Mouse (Mus musculus): ENCODE results near the gene Mcrip2. TPM values are rescaled to one million over a fixed set of nuclear protein-coding genes. Genes with fewer than 3 reads are reported as not detected.
A peak's percentile ranks its signal among the peaks of the same experiment; 100 is the strongest.

Gene Mcrip2
- total RNA-seq, 2 experiments from 2014 or later: 17.8 to 25.7 TPM

DNA sequence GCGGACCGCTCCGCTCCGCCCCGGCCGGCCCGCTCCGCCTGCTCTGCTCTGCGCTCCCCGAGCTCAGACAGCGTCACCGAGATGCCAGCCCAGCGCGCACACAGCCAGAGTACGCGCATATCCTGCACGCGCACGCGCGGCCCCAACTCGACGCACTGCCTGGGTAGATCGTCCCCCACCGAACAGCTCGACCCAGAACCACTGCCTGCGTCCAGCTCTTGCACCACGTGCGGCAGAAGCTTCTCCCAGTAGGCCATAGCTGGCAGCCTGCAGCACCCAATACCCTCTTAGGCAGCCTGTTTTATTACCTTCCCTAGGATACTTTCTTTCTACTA lies 31.5 kb downstream of the Mcrip2 start, which contains the start of gene Rhbdl1:
Gene Rhbdl1 (minus strand): TSS at position 220 of the 335 bp plus-strand sequence.
- H3K4me3 ChIP-seq: peak within 1 kb of the TSS; percentile 66
- DNase-seq (ENCODE audit: extremely low spot score in 1 of 2, low spot score in 2 of 2): peak; percentile 83 to 85
- intact Hi-C loops (cut with DNase I): no loop called here
- peak within 1 kb of the TSS; percentile 96 for H3K27ac ChIP-seq
- TF ChIP-seq CTCF (IDR thresholded peaks at IDR 0.05): no peak

DNA sequence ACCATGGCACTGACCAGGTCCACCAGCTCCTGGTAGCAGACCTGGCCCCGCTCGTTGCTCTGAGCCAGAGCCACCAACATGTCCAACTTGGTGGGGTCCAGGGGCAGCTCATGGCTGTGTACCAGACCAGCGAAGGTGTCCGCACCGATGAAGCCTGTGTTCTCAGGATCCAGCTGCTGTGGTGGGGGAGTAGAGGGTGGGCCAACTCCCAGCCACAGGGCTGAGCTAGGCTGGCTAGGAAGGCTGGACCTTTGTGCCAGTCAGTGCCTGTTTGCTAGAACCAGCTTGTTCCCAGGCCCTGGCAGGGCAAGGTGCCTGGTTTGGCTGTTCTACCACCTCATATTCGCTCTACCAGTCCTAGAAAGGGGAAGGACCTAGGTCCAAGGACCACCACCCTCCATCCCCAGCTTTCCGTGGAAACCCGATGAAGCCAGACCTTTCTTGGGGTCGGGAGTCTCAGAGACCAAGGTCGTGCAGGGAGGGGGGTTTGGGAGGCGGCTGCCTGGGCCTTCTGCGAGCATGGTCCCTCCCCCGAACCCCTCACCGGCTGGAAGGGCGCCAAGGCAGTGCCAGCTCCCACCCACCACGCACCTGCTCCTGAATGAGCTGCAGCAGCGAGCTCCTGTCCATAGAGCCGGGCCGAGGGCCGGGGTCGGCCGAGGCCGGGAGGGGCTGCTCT lies 32.0 kb downstream of the Mcrip2 start:
- DNase-seq (ENCODE audit: extremely low spot score in 1 of 2, low spot score in 2 of 2): no peak
- H3K4me3 ChIP-seq: peak overlapping the region; percentile 66
- peak overlapping the region; percentile 96 for H3K27ac ChIP-seq
- no peak for TF ChIP-seq CTCF (IDR thresholded peaks at IDR 0.05)
- intact Hi-C loops (cut with DNase I): no loop called here

DNA sequence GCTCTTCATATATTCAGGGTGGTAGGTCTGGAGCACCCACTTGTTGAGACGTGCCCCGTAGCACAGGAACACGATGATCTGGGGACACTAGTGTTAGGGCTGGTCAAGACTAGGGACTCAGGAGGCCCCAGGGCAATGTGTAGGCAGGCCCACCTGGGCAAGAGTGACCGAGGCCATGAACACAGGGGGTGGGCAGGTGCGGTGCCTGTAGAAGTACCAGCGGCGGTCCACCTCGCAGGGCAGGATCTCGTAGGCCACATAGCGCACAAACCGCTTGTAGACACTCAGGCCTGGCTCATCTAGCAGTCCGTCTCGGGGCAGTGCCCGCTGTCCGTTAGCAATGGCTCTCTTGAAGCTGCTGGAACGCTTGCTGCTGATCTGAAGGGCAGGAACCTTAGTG lies 32.7 kb downstream of the Mcrip2 start:
- H3K27ac ChIP-seq: peak overlapping the region; percentile 96
- intact Hi-C loops (cut with DNase I): no loop called here
- no peak for TF ChIP-seq CTCF (IDR thresholded peaks at IDR 0.05)
- DNase-seq (ENCODE audit: extremely low spot score in 1 of 2, low spot score in 2 of 2): no peak
- H3K4me3 ChIP-seq: peak overlapping the region; percentile 66

DNA sequence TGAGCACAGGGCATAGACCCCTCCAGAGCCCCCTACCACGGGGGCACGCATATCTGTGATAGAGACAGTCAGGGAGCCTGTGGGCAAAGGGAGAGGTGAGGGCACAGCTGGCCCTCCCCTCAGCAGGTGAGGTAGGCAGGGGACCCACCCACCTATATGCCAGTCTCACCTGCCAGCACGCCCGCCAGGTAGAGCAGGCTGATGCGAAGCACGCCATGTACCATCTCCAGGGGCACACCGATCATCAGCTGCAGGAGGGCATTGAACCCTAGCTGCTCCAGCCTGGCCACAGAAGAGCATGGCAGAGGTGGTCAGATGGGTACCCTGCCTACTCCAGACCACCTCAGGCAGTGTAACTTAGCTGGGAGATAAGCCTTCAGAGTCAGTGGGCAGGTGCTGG lies 33.3 kb downstream of the Mcrip2 start:
- Histone ChIP-seq H3K4me3 (no peak overlapping the region), H3K27ac (no peak overlapping the region)
- TF ChIP-seq CTCF (IDR thresholded peaks at IDR 0.05): no peak
- no peak for DNase-seq (ENCODE audit: extremely low spot score in 1 of 2, low spot score in 2 of 2)
- intact Hi-C loops (cut with DNase I): no loop called here

DNA sequence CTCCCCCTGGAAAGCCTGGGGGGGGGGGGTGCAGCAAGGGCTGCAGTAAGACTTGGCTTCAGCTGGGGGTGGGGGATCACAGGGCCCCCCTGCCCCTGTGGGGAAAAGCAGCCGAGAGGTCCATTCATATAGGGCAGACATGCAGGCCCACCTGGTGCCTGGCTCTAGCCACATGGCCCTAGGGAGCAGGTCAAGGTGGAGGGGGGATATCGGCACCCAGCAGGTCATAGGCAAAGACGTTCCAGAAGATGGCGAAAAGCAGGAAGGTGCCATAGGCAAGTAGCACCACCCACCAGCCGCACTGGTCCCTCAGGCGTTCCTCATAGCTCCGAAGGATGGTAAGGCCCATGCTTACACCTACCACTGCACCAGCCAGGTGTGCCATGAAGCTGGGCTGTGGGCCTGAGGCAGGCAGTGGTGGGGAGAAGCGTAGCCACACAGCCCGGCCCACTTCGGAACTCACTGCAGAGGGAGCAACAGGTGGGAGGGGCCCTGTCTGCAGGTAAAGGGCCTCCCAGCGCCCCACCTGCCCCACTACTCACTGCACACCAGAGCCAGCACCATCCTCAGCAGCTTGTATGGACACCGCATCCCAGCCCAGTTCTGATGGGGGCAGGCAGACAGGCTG lies 33.9 kb downstream of the Mcrip2 start:
- H3K4me3 ChIP-seq: peak overlapping the region; percentile 72
- no peak for DNase-seq (ENCODE audit: extremely low spot score in 1 of 2, low spot score in 2 of 2)
- no peak for TF ChIP-seq CTCF (IDR thresholded peaks at IDR 0.05)
- H3K27ac ChIP-seq: no peak overlapping the region; the same call in 1 of the 2 replicates
- intact Hi-C loops (cut with DNase I): no loop called here

DNA sequence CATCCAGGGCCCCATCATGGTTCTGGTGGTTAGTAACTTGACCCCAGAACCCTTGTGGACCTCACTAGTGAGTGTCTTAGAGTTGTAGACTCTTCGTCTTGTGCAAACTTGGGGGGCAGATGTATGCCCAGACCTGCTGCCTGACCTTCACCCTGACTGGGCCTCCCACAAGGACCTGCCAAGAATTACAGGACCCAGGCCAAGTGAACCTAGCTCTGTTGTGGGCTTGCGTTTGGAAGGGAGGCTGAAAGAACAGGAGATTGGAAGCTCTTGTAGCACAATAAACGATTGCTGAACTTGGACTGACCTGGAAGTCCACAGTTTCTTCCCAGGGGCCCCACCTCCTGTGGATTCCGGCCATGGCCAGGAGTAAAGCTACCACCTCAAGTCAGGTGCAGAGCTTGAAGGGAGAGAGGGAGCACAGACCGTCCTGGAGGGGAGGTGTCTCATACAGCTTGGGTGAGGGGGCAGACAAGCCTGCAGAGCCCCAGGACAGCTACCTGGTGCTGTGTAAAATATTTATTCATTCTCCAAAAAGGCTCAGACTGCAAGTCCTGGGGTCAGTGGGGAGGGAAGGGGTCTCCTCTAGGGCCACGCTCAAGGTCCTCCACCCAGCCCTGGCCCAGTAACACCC lies 34.5 kb downstream of the Mcrip2 start:
- TF ChIP-seq CTCF (IDR thresholded peaks at IDR 0.05): no peak
- Histone ChIP-seq H3K27ac (peak overlapping the region; percentile 99), H3K4me3 (peak overlapping the region; percentile 72)
- no peak for DNase-seq (ENCODE audit: extremely low spot score in 1 of 2, low spot score in 2 of 2)
- intact Hi-C loops (cut with DNase I): no loop called here

DNA sequence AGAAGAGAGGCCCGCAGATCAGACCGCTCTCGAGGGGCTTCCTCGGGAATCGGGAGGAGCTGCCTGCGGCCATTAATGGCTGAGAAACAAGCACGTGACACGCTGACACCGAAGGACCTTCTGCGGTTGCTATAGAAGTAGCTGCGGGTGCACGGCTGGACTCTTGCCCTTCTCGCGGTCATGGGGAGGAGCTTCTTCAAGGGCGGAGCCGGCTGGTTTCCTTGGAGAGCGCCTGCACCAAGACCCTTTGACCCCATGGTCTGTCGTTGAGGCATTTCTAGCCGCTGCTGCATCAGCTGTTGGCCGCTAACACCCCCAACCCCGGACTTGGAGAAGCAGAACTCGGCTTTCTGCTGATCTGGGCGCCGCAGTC lies 35.3 kb downstream of the Mcrip2 start, which contains the start of gene Stub1:
Gene Stub1 (minus strand): TSS at position 114 of the 373 bp plus-strand sequence.
- Histone ChIP-seq H3K4me3 (peak within 1 kb of the TSS; percentile 72), H3K27ac (peak within 1 kb of the TSS; percentile 99)
- intact Hi-C loops (cut with DNase I): no loop called here
- peak; percentile 79 to 80 for DNase-seq (ENCODE audit: extremely low spot score in 1 of 2, low spot score in 2 of 2)
- no peak for TF ChIP-seq CTCF (IDR thresholded peaks at IDR 0.05)

DNA sequence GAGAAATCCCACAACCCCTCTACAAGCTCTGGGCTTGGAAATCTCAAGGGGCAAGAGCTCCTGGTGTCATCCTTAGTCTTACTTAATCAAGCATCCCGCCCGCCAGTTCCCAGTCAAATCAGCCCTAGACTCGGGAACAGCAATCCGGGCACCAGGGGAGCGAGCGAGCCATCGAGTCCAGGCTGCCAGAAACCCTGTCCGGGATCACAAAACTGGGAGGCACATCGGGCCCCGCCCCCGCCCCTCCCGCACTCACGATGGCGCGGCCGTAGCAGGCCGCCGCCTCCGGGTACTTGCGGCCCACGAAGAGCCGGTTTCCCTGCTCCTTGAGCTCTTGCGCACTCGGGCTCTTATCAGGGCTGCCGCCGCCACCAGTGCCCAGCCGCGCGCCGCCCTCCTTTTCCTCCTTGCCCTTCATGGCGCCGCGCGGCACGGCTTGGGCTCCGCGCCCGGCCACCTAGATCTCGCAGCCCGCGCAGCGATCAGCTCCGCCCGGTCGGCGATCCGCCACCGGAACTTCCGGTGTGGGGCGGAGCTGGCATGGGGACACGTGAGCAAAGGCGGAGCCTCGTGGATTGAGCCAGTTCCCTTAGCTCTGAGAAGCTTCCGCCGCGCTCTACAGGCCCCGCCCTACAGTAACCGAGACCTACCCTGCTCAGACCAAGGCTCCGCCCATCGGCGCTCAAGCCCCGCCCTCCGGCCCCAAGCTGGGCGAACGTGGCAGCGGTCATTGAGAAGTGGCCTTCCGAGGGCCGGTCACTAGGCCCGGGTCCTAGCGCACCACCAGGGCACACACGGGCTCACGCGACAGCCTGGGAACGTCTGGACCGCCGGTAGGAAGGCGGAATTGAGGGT lies 35.9 kb downstream of the Mcrip2 start:
- intact Hi-C loops (cut with DNase I): no loop called here
- Histone ChIP-seq H3K4me3 (peak overlapping the region; percentile 72), H3K27ac (peak overlapping the region; percentile 99)
- peak; percentile 97 to 98 for DNase-seq (ENCODE audit: extremely low spot score in 1 of 2, low spot score in 2 of 2)
- no peak for TF ChIP-seq CTCF (IDR thresholded peaks at IDR 0.05)

DNA sequence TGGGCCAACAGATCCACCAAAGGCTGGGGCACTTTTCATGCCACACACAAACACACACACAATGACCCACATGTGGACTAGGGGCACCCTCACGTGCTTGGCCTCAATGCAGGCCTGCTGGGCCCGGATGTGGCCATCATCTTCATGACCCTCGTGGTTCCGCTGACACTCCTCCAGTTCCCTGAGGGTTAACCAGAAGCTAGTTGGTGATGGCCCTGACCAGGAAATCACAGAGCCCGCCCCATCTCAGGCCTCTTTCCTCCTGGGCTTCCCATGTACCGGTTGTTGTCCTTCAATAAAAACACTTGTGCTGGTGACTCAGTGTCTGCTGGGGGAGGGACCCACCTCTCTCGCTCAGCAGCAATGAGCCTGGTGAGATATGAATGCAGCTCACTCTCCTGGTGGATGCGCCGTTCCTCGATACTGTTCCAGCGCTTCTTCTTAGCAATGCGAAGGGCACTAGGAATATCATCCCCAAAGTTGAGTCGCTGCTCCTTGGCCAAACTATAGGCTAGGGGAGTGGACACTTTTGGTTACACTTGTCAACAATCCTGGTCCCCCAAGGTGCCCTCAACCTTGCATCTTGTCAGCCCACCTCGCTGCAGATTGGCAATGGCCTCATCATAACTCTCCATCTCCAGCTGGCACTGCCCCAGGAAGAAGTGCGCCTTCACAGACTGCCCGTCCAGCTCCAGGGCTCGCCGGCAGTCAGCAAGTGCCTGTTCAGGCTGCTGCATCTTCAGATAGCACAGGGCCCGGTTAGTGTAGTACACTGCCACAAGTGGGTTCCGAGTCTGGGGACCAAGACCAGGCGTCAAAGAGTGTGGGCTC lies 36.9 kb downstream of the Mcrip2 start:
- Histone ChIP-seq H3K4me3 (peak overlapping the region; percentile 72), H3K27ac (peak overlapping the region; percentile 99)
- DNase-seq (ENCODE audit: extremely low spot score in 1 of 2, low spot score in 2 of 2): no peak
- TF ChIP-seq CTCF (IDR thresholded peaks at IDR 0.05): no peak
- intact Hi-C loops (cut with DNase I): no loop called here

DNA sequence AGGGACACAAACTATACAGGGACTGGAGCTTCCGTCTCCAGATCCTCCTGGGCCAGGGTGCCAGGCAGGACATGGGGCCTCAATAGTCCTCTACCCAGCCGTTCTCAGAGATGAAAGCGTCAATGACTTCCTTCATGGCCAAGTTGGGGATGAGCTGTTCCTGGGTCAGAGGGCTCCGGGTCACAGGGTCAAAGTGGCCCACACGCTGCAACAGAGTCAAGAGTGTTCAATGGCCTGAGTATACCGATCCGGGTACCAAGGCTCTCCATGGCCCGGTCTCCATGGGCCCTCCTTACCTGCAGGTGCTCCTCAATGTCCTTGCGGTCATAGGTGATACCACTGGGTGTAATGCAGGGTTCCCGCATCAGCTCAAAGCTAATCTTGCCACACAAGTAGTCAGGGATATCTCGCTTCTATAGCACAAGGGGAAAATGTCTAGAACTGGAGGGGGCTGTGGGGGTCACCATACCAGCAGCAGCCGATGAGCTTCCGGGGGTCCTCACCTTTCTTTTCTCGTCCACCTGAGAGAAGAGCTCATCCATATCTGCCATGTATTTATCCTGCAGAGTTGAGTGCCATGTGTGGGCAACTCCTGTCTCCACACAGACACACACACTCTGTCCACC lies 37.6 kb downstream of the Mcrip2 start:
- intact Hi-C loops (cut with DNase I): no loop called here
- no peak for TF ChIP-seq CTCF (IDR thresholded peaks at IDR 0.05)
- DNase-seq (ENCODE audit: extremely low spot score in 1 of 2, low spot score in 2 of 2): no peak
- Histone ChIP-seq H3K4me3 (peak overlapping the region; percentile 72; the same call in 1 of the 2 replicates), H3K27ac (no peak overlapping the region)
